Mouse (Mus musculus): ENCODE measurements around the gene Adam1b. TPM values are rescaled to one million over a fixed set of nuclear protein-coding genes. Genes with fewer than 3 reads are reported as not detected.

Gene Adam1b
- total RNA-seq (2023), result not detected

DNA sequence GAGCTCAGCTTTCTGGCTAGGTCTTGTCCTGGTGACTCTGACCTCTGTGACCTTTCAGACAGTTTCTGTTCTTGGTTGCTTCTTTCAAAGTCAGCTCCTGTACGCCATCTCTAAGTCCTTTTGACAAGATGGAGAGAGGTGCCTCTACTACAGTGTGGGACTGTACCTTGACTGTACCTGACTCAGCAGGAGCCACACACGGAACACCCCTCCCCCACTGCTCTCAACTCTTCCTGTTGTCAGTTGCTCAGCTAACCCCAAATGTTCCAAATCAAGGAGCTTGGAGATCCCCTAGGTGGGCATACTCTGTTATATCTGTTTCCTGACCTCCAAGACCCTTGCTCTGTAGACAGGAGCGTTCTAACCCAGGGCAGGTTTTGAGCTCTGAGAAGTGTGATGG is at the start of gene Adam1b:
Gene Adam1b, minus strand, starts transcription at position 205 of the 400 bp plus-strand sequence.

GRCm38 (mm10) chr5:121545793-121546529 is 42.7 kb upstream of the Adam1b start, which contains the start of gene Mapkapk5:
Gene Mapkapk5, minus strand, starts transcription at chr5:121545905.

GRCm38 (mm10) chr5:121544910-121545792 is 41.9 kb upstream of the Adam1b start, which contains the start of the genes Adam1a and Gm42878:
Gene Adam1a, minus strand, starts transcription at chr5:121545482.
Gene Gm42878, minus strand, starts transcription at chr5:121545482.

GRCm38 (mm10) chr5:121452026-121452869 is 51.0 kb downstream of the Adam1b start, which contains the start of gene Erp29:
Gene Erp29, minus strand, starts transcription at chr5:121452506.

DNA sequence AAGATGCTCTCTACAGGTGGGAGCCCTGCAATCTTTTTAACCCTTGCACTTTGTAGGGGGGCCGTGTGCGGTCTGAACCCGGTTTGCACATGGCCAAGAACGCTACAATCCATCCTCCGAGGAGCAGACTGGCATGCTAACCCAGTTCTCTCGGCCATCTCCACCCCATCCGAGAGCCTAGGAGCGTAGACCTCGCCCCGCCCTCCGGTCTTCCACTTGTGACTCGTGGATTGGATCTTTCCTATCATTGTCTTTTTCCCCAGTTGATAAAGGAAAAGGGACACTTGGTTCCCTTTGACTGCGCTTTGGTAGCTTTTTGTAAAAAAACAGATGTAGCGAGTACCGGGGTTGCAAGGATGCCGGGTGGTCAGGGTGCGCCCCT is 51.6 kb downstream of the Adam1b start, which contains the start of gene Tmem116:
Gene Tmem116, plus strand, starts transcription at position 250 of the 382 bp plus-strand sequence.

Other genes starting within 250 kb of the Adam1b start
- gene Trafd1, start 117.8 kb downstream of the Adam1b start, total RNA-seq (2023), result 59.1 TPM
- gene Naa25, start 105.5 kb downstream of the Adam1b start, total RNA-seq (2023), result 47.3 TPM
- 0.86 TPM for gene Tmem116, start 51.5 kb downstream of the Adam1b start, total RNA-seq (2023)
- 71.5 TPM for gene Erp29, start 50.9 kb downstream of the Adam1b start, total RNA-seq (2023)
- 9.6 TPM for gene Adam1a, start 42.0 kb upstream of the Adam1b start, total RNA-seq (2023)
- not detected for gene Gm42878, start 42.0 kb upstream of the Adam1b start, total RNA-seq (2023)
- 87.6 TPM for gene Mapkapk5, start 42.5 kb upstream of the Adam1b start, total RNA-seq (2023)
- 56.4 TPM for gene Aldh2, start 90.4 kb upstream of the Adam1b start, total RNA-seq (2023)
- 11.8 TPM for gene Acad12, start 115.5 kb upstream of the Adam1b start, total RNA-seq (2023)
- gene Acad10, start 157.1 kb upstream of the Adam1b start, total RNA-seq (2023), result 12.5 TPM
- gene Brap, start 157.1 kb upstream of the Adam1b start, total RNA-seq (2023), result 103 TPM
- gene Atxn2, start 207.9 kb upstream of the Adam1b start, total RNA-seq (2023), result 99.3 TPM

Measured in CD8-positive naive resting alpha-beta T cell, adult 57 days (primary cell).